Mouse (Mus musculus) left cerebral cortex, adult 11 months (tissue): ENCODE measurements around the gene Abca17.
A peak's percentile ranks its signal among the peaks of the same experiment; 100 is the strongest.

ENCODE experiments used
- DNase-seq: peaks from one replicate; pipeline ENCODE4 v3.0.0; 2022; ENCODE audit warnings: low spot score

Gene Abca17

DNA sequence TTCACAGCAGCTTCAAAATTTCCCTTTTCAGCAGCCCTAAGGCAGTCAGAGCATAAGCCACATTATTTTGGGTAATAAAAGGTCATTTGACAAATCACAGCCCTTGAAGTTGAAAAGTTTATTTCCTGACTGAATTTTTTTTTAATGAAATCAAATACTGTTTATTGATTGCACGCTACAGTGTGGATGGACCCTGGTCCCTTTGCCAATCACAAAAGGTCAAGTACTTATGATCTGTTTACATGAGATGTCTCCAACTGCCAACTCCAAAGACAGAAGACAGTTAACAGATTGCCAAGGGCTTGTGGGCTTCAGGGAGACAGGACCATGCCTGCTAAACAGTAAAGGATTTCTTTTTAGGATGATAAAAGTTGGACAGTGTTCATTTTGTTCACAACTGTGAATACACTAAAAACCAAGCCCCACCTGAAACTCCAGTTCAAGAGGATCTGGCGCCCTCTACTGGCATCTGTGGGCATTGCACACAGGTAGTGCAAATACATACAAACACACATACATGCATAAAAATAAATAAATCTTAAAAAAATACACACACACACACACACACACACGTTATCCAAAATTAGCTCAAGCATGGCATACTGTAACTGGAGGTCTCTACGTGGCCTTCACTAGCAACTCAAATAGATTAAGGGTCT lies 107.4 kb downstream of the Abca17 start:
- no peak for DNase-seq

DNA sequence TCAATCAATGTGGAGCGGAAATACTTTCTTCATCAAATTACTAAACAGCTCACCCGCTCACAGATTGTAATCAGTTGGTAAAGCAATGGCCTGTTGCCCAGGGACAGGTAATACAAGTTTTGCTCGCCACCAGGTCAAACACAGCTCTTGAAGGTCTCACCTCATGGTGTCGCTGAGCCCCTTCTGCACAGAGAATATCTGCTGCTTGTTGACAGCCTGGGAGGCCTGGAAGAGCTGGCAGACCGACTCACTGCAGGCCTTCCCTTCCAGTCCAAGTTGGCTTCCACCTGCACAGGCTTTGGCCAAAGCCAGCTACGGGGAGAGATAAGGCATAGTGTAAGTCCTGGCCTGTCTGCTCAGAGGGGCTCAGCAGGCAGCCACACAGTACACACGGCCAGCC lies 113.9 kb downstream of the Abca17 start:
- no peak for DNase-seq

DNA sequence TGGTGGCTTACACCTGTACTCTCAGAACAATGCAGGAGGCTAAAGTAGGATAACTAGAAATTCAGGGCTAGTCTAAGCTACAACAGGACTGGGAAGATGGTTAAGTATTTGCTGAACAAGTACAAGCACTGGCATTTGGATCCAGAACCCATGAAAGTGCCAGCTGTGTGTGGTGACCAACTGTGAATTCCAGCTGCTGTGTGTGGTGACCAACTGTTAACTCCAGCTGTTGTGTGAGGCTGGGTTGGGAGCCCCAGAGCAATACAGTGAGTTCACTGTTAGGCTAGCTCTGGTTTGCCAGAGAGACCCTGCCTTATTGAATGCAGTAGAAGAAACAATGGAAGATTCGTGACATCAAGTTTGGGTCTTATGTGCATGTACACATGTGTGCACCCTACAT lies 114.4 kb downstream of the Abca17 start:
- DNase-seq: no peak

DNA sequence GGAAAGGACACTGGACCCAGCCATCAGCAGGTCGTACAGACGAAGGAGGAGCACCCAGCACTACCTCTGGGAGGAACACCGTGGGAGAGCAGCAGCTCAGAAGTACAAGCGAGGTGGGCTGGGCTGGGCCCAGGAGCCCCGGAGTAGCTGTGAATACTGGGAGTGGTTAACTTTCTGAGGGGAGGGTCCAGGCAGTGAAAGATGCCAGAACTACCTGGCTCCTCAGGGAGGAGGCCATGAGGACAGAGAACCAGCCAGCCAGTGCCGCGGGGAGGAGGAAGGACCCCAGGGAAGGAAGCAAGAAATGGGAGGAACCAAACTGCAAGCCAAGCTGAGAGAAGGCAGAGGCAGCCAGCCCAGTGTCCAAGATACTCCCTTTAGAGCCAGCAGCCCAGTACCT lies 122.9 kb downstream of the Abca17 start:
- no peak for DNase-seq

DNA sequence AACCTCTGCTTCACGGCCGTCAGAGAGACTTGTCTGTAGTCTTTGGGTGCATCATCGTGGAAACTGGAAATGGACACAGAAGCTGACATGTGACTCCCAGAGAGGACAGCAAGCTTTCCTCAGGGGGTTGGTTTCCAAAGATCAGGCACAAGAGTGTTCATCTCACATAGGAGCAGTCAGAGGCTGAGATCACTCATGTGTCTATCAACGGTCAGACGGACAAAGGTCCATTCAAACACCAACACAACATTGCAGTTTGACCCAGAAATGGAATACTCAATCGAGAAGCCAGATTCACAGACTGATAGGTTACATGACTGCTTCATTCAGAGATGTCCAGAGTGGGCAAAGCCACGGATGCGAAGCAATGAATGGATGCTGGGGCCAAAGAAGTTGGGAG lies 124.1 kb downstream of the Abca17 start:
- no peak for DNase-seq

DNA sequence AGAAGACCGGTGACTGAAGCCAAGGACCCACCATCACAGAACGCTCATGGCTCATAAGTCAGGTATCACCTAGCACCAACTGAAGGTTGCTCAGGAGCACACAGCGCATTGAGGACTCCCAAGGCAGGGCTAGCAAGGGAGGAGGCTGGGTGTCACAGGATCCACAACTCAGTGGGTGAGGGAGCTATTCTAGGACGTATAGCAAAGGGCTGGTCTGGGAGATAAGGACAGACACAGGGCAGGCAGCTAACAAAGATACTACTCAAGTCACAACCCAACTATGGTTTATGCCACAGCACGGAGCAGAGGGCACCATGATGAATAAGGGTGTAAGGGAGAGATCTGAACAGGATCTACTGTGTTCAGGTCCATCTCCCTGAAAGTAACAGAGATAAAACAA lies 125.0 kb downstream of the Abca17 start:
- no peak for DNase-seq

DNA sequence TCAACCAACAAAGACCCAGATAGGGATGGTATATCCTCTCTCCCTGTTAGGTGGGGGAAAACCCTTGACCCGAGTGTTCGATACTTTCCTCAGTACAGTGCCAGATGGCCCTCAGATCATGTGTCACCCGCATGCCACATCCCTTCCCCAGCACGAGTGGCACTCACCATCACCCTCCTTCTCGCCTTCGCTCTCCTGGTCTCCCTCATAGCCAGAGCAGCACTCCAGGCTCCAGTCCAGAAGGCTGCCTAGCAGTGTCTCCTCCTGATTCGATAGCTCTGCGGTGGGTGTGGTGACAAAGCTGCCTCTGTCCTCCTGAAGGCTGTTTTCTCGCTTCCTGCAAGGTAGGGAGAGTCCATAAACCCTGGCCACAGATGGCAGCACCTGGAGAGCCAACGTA lies 126.1 kb downstream of the Abca17 start:
- DNase-seq: no peak

DNA sequence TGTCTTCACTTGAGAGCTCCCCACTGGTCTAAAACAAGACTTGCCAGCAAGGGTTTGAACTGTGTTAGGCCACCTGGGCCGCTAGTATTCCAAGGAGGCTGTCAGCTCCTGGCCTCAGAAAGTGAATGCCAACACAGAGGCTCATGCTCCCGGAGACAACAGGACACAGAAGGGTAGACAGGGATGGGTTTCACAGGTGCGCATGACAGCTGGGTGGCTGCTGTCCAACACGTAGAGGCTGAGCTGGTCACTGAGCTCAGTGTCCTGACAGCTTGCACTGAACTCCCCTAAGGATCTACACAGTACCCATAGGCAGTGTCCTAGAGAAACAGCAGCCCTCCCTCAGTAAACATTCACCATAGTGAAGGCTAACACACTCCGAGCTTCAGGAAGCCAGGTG lies 127.4 kb downstream of the Abca17 start:
- no peak for DNase-seq

DNA sequence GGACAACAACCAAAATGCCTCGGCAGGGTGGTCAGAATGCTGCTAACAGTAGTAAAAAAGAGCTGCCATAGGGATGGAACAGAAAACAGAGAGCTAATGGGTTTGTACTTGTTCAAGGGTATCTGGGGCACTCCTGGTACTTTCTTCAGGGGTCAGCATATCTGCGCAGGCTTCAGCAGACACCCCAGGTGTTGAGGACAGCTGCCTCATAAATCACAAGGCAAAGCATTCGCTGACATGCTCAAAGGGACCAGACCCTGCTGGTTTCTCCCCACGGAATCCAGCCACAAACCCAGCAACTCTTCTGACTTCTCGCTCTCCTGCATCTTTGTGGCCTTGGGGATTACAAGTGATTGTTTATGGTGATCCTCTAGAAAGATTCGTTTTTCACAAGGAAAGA lies 128.2 kb downstream of the Abca17 start:
- DNase-seq: no peak

DNA sequence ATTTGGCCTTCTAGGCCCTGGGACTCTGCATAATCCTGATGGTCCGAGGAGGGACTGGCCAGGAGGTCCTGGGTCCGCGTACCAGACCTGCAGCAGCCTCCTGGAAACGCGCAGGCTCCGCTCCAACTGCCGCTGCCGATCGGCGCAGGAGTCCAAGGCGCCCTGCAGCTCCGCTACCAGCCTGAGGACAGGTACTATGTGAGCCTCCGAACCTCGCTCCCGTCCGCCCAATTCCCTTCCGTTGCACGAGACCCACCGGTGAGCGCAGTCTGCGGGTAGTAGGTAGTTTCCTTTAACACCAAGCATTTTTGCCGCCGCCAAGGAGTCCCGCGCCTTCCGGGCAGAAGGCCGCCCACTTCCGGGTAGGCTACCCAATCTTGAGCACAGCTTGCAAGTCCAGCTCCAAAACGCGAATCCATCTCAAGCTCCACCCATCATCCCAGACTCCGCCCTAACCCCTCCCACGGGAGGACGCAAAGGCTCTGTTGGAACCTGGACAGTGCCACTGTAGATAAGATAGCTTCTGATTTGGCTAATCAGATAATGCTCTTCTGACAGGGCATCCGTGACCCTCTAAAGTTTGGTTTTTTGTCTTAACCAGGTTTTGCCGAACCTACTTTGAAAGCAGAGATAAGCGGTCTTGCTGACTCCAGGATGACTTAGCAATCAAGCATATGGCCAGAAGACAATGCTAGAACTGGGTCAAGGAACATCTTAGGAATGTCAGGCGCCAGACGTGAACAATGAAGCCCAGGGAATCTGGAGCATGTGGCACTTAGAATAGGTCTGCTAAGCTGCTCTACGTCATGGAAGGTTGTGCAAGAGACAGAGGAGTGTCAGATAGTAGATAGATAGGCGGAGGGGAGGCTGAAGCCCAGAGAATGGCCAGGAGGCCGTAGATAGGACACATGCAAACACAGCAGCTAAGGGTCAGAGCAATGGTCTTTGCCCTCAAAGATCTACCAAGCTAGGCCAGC lies 130.1 kb downstream of the Abca17 start, which contains the start of gene Tedc2:
TSS of gene Tedc2 (minus strand) at position 417 of the 977 bp plus-strand sequence.
- DNase-seq: peak; percentile 92

DNA sequence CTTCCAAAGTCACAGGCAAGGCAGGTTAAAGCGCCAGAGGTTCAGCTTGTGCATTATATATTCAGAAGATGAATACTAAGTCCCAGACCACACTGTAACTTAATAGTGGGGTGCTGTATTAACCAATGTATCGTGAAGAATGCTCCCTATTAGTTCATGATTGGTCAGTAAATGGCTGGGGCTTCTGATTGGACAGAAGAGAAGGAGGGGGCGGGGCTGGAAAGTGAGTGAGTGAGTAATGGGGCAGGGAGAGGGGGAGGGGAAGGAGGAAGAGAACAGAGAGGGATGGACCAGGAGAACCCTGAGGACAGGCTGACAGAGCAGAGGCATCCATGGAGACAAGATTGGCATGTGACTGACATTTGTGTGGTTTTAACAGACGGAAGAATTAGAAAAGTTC lies 134.0 kb downstream of the Abca17 start:
- DNase-seq: no peak
